Mouse (Mus musculus) hindbrain, postnatal 0 days (tissue): ENCODE results near the gene Ntmt1. TPM values are rescaled to one million over a fixed set of nuclear protein-coding genes. Genes with fewer than 3 reads are reported as not detected.

Experiments used
- ATAC-seq: fragments of 200-750 bp; cut with Nextera tagmentation; 2 replicates; pipeline ENCODE4 v1.8.0; 2017; ENCODE audit warnings: mild to moderate bottlenecking, moderate TSS enrichment, moderate library complexity
- DNase-seq: peaks from one replicate; pipeline ENCODE4 v3.0.0-alpha.2; 2015; ENCODE audit warnings: low spot score
- H3K27ac ChIP-seq: fragments of 300-500 bp; sonication (generic); 2 replicates; pipeline ENCODE4 v1.5.1; 2014; ENCODE audit warnings: mild to moderate bottlenecking
- H3K27me3 ChIP-seq: fragments of 300-500 bp; sonication (generic); 2 replicates; pipeline ENCODE4 v1.6.1; 2014; ENCODE audit warnings: low read length, mixed read lengths; ENCODE audit not compliant: insufficient read depth
- H3K36me3 ChIP-seq: fragments of 300-500 bp; sonication (generic); 2 replicates; pipeline ENCODE4 v1.6.1; 2014; ENCODE audit warnings: low read length, mixed read lengths; ENCODE audit not compliant: insufficient read depth
- H3K4me1 ChIP-seq: fragments of 300-500 bp; sonication (generic); 2 replicates; pipeline ENCODE4 v1.6.1; 2014; ENCODE audit warnings: antibody characterized with exemption, low read length, mixed read lengths; ENCODE audit not compliant: insufficient read depth
- H3K4me2 ChIP-seq: fragments of 300-500 bp; sonication (generic); 2 replicates; pipeline ENCODE4 v1.6.1; 2014; ENCODE audit warnings: low read depth, mild to moderate bottlenecking, low read length, moderate library complexity, mixed read lengths
- H3K4me3 ChIP-seq: fragments of 300-500 bp; sonication (generic); 2 replicates; pipeline ENCODE4 v1.5.1; 2014; ENCODE audit warnings: low read length
- H3K9ac ChIP-seq: fragments of 300-500 bp; sonication (generic); replicated peaks from 2 replicates; pipeline ENCODE4 v1.6.1; 2014; ENCODE audit warnings: mild to moderate bottlenecking, low read length, moderate library complexity, mixed read lengths
- H3K9me3 ChIP-seq: fragments of 300-500 bp; sonication (generic); 2 replicates; pipeline ENCODE4 v1.6.1; 2016; ENCODE audit warnings: low read length, mixed read lengths
- CTCF ChIP-seq: IDR thresholded peaks from 2 replicates; pipeline ENCODE4 v1.5.1; 2016; ENCODE audit warnings: antibody characterized with exemption, control low read depth, low read depth
- WGBS: fragments of 180-500 bp; shearing (Covaris S2); extraction: QIAGEN DNeasy Blood & Tissue Kit; methylation state at CpG from one replicate; pipeline ENCODE4 v1.1.7; 2014; 5-methylcytosine and 5-hydroxymethylcytosine counted together
- polyA plus RNA-seq: library from polyadenylated mRNA; unstranded; fragments of >200 nt; fragmentation: Nextera tagmentation; extraction: Ambion mirVana; gene quantifications from 2 replicates; pipeline ENCODE4 v1.2.1, GENCODE M21; 2015
- total RNA-seq: library from RNA; depleted of rRNA; stranded (reverse); fragments of >200 nt; gene quantifications from 2 replicates; pipeline ENCODE4 v1.2.3, GENCODE M21; 2014

The Ntmt1 gene
- total and polyA plus RNA-seq, 2 experiments from 2014 or later = 96.3 to 99.6 TPM

GRCm38 (mm10) chr2:30766446-30766845, 41.2 kb upstream of the Ntmt1 start:
- no peak for DNase-seq
- WGBS = 58% methylated on average over 5 of the region's 5 CpGs
- H3K36me3 ChIP-seq = no peaks in the 10 kb centered on the region
- no peak overlapping the region for H3K9ac ChIP-seq
- no peak overlapping the region for H3K27ac ChIP-seq
- no peaks in the 10 kb centered on the region for H3K27me3 ChIP-seq
- peaks cover 4% of the 10 kb centered on the region; the same call in 1 of the 2 replicates for H3K9me3 ChIP-seq
- peaks cover 5% of the 10 kb centered on the region; the same call in 1 of the 2 replicates for H3K4me1 ChIP-seq
- no peak for ATAC-seq
- no peak overlapping the region for H3K4me2 ChIP-seq
- H3K4me3 ChIP-seq = no peak overlapping the region
- no peak for TF ChIP-seq CTCF

GRCm38 (mm10) chr2:30767626-30768240, 39.9 kb upstream of the Ntmt1 start:
- no peak for TF ChIP-seq CTCF
- Histone ChIP-seq H3K4me1 (peaks cover 14% of the 10 kb centered on the region), H3K9ac (no peak overlapping the region), H3K9me3 (no peaks in the 10 kb centered on the region), H3K27me3 (no peaks in the 10 kb centered on the region), H3K36me3 (no peaks in the 10 kb centered on the region), H3K27ac (no peak overlapping the region), H3K4me3 (no peak overlapping the region), H3K4me2 (no peak overlapping the region)
- DNase-seq (peak; percentile 31), ATAC-seq (no peak)
- WGBS = 57% methylated on average over 7 of the region's 7 CpGs

- no peak overlapping the region for H3K27ac ChIP-seq
- H3K4me1 ChIP-seq = peaks cover 14% of the 10 kb centered on the region
- 81% methylated on average over 5 of the region's 5 CpGs for WGBS
These were observed 39.1 kb upstream of the Ntmt1 start for GRCm38 (mm10) chr2:30768529-30768928.

GRCm38 (mm10) chr2:30769187-30769586, 38.4 kb upstream of the Ntmt1 start:
- H3K27me3 ChIP-seq = no peaks in the 10 kb centered on the region
- H3K9ac ChIP-seq = no peak overlapping the region
- H3K4me2 ChIP-seq = no peak overlapping the region
- peaks cover 17% of the 10 kb centered on the region for H3K4me1 ChIP-seq
- no peak for ATAC-seq
- WGBS = 68% methylated on average over 6 of the region's 6 CpGs
- peak; percentile 63 for DNase-seq
- peak; percentile 66 for TF ChIP-seq CTCF
- H3K9me3 ChIP-seq = no peaks in the 10 kb centered on the region
- H3K27ac ChIP-seq = peak overlapping the region; percentile 6; the same call in 1 of the 2 replicates
- H3K4me3 ChIP-seq = no peak overlapping the region
- no peaks in the 10 kb centered on the region for H3K36me3 ChIP-seq

More at GRCm38 (mm10) chr2:30768529-30768928, 39.1 kb upstream of the Ntmt1 start:
- TF ChIP-seq CTCF = no peak
- H3K9me3 ChIP-seq = no peaks in the 10 kb centered on the region
- H3K27me3 ChIP-seq = no peaks in the 10 kb centered on the region
- no peak overlapping the region for H3K4me2 ChIP-seq
- DNase-seq = no peak
- H3K9ac ChIP-seq = no peak overlapping the region
- H3K4me3 ChIP-seq = no peak overlapping the region
- no peak for ATAC-seq
- H3K36me3 ChIP-seq = no peaks in the 10 kb centered on the region

- peak overlapping the region; percentile 42 for H3K4me3 ChIP-seq
- H3K36me3 ChIP-seq = no peaks in the 10 kb centered on the region
These were observed 36.2 kb upstream of the Ntmt1 start for GRCm38 (mm10) chr2:30771368-30771805.

GRCm38 (mm10) chr2:30771806-30772460, 35.7 kb upstream of the Ntmt1 start:
- Histone ChIP-seq H3K27me3 (no peaks in the 10 kb centered on the region), H3K9me3 (no peaks in the 10 kb centered on the region), H3K4me2 (peak overlapping the region; percentile 86), H3K9ac (peak overlapping the region; percentile 63), H3K36me3 (no peaks in the 10 kb centered on the region), H3K4me3 (peak overlapping the region; percentile 42), H3K27ac (peak overlapping the region; percentile 80), H3K4me1 (peaks cover 17% of the 10 kb centered on the region)
- ATAC-seq (peak; percentile 68), DNase-seq (peak; percentile 79)
- WGBS = 6% methylated on average over 19 of the region's 19 CpGs
- no peak for TF ChIP-seq CTCF

More at GRCm38 (mm10) chr2:30771368-30771805, 36.2 kb upstream of the Ntmt1 start:
- no peak for TF ChIP-seq CTCF
- Histone ChIP-seq H3K27ac (peak overlapping the region; percentile 80), H3K9ac (peak overlapping the region; percentile 63), H3K27me3 (no peaks in the 10 kb centered on the region), H3K4me1 (peaks cover 17% of the 10 kb centered on the region), H3K4me2 (peak overlapping the region; percentile 86), H3K9me3 (no peaks in the 10 kb centered on the region)
- under 1% methylated on average over 50 of the region's 51 CpGs for WGBS
- DNase-seq (peak; percentile 55), ATAC-seq (peak; percentile 22; the same call in 1 of the 2 replicates)
